Mouse (Mus musculus) C3H10T1/2 (cell line): ENCODE measurements around the gene Agap1. TPM values are rescaled to one million over a fixed set of nuclear protein-coding genes. Genes with fewer than 3 reads are reported as not detected.

Experiments
- polyA plus RNA-seq, 2 experiments: library from polyadenylated mRNA; unstranded; fragments of >200 nt; fragmentation: generic; extraction: Trizol; gene quantifications; one replicate each; pipeline ENCODE4 v1.2.1; 2012; ENCODE audit warnings: missing spikeins in 2 of 2

The Agap1 gene
- polyA plus RNA-seq: 1 to 10 TPM; 1.9 to 9.2 TPM

DNA sequence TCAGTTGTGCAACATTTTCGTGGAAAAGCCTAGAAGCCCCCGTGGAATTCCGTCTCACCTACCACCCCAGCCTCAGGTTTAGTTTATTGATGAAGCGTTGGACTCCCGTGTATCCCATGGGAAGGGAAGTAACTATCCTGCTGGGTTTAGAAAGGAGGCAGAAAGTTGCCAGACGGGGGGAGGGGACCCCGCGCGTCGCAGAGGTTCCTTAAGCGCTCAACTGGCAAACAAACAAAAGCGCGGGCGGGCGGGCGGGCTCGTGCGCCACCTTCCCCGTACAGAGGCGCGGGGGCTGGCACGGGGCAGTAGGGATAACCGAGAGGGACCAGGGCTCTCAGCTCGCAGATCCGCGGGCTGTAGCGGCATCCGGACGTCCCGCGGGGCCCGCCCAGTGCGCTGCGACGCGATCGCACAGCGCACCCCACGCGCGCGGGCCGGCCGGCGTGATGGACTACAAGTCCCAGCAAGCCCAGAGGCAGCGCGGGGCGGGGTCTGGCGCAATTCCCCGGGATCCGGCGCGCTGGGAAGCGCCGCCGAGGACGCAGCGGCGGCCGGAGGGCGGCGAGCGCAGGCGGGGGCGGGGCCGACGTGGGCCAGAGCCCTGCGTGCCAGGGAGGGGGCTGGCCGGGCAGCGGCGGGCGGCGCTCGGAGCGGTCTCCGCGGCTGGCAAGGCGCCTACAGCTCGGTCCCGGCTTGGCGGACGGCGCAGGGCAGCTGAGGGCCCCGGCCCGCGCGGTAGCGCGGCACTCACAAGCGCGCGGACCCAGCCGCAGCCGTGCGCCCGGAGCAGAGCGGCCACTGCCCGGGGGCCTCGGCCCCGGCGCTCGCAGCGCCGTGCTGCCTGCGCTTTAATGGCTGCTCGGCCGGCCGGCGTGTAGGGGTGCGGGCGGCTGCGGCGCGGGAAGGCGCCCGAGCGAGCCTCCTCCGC is at the start of gene Agap1:
Gene Agap1 (plus strand): TSS at position 611 of the 928 bp plus-strand sequence.

DNA sequence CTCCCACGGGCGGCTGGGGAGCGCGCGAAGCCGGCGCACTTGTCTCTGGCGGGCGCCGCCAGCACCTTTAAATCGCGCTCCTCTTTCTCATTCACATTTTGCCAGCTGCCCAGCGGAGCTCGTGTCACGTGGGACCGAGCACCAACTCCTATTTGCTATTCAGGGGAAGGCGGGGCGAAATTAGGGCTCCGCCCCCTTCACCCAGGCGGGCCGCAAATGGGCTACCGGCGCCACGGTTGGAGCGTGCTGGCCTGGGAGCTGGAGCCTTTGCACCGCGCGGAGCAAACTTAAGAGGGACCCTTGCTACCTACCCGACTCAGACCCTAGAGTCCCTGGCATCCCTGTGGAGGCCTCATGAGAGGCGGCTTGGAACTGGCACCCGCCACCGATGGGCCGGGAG is 476.5 kb downstream of the Agap1 start, which contains the start of gene Gbx2:
Gene Gbx2 (minus strand): TSS at position 60 of the 400 bp plus-strand sequence.

